Mouse (Mus musculus): ENCODE measurements at regions not wholly inside any gene's neighbourhood (a gene's known extent, or its start where the extent isn't known, plus 50 kb on each side); places are given as distances from the start of the nearest gene placed in this dataset.

GRCm38 (mm10) chr8:8809835-8810439 lies 119.6 kb upstream of the Arglu1 start:
- in situ Hi-C loops (cut with MboI; ENCODE audit: low pct_ligation_motif_present, low pct_unique_long_range_greater_than_20kb, low sequenced_read_pairs) = no loop called here

GRCm38 (mm10) chr8:8809349-8809748 lies 119.0 kb upstream of the Arglu1 start:
- no peak overlapping the region for H3K4me3 ChIP-seq (replicated peaks in 1 of 3; ENCODE audit: low read depth in 2 of 3, low read length in 2 of 3, poor library complexity in 1 of 3)
- H3K4me2 ChIP-seq (ENCODE audit: insufficient read depth, low read depth, poor library complexity, severe bottlenecking) = no peak overlapping the region
- no peaks in the 10 kb centered on the region for H3K27me3 ChIP-seq (replicated peaks)
- H3K4me1 ChIP-seq (ENCODE audit: control insufficient read depth in 1 of 2, insufficient read depth in 2 of 2) = no peaks in the 10 kb centered on the region
- DNase-seq (ENCODE audit: extremely low read depth) = no peak
- H3K27ac ChIP-seq (ENCODE audit: insufficient read depth, low read depth) = no peak overlapping the region
- no peaks in the 10 kb centered on the region for H3K36me3 ChIP-seq (replicated peaks in 1 of 2; ENCODE audit: control insufficient read depth in 1 of 2, insufficient read depth in 1 of 2, low read length in 1 of 2)
- H3K9ac ChIP-seq (ENCODE audit: insufficient read depth, low read depth) = no peak overlapping the region
- no peaks in the 10 kb centered on the region for H3K79me2 ChIP-seq (replicated peaks; ENCODE audit: control insufficient read depth, extremely low read depth, insufficient read depth, poor library complexity, severe bottlenecking)
- peaks cover 77% of the 10 kb centered on the region for H3K9me3 ChIP-seq (replicated peaks; ENCODE audit: low read length)
- dilution Hi-C loops (cut with MboI; ENCODE audit: extremely low pct_ligation_motif_present, extremely low pct_unique_long_range_greater_than_20kb, low sequenced_read_pairs) = no loop called here
- no peak for TF ChIP-seq E2F4 (IDR thresholded peaks at IDR 0.05; ENCODE audit: insufficient replicate concordance, low read depth, low read length)
- no peak for TF ChIP-seq EP300 (IDR thresholded peaks at IDR 0.05; ENCODE audit: low read length)
- in situ Hi-C loops (cut with MboI; ENCODE audit: low pct_ligation_motif_present, low pct_unique_long_range_greater_than_20kb, low sequenced_read_pairs) = no loop called here

More at GRCm38 (mm10) chr8:8809835-8810439, 119.6 kb upstream of the Arglu1 start:
- TF ChIP-seq JUN (IDR thresholded peaks at IDR 0.05; ENCODE audit: insufficient read depth, low read depth, low read length) (no peak), POLR2A (IDR thresholded peaks at IDR 0.05; ENCODE audit: low read depth, low read length) (no peak), UBTF (IDR thresholded peaks at IDR 0.05; ENCODE audit: low read depth, low read length) (no peak), RAD21 (IDR thresholded peaks at IDR 0.05; ENCODE audit: low read depth, low read length) (no peak), TCF12 (IDR thresholded peaks at IDR 0.05; ENCODE audit: low read depth, low read length) (no peak), CTCF (conservative IDR thresholded peaks at IDR 0.05 in 1 of 2, IDR thresholded peaks at IDR 0.05 in 1 of 2; ENCODE audit: low read depth in 2 of 2, low read length in 2 of 2) (no peak), TBP (conservative IDR thresholded peaks at IDR 0.05; ENCODE audit: low read depth, low read length) (no peak), ZC3H11A (IDR thresholded peaks at IDR 0.05; ENCODE audit: low read depth, low read length) (no peak), MAZ (IDR thresholded peaks at IDR 0.05; ENCODE audit: low read depth, low read length) (no peak), E2F4 (IDR thresholded peaks at IDR 0.05; ENCODE audit: insufficient replicate concordance, low read depth, low read length) (no peak), SMC3 (IDR thresholded peaks at IDR 0.05; ENCODE audit: low read depth, low read length) (no peak), EP300 (IDR thresholded peaks at IDR 0.05; ENCODE audit: low read length) (no peak), USF2 (conservative IDR thresholded peaks at IDR 0.05; ENCODE audit: low read depth, low read length) (no peak), POLR2AphosphoS2 (IDR thresholded peaks at IDR 0.05; ENCODE audit: low read depth, low read length) (no peak), MEF2A (IDR thresholded peaks at IDR 0.05; ENCODE audit: borderline replicate concordance, low read depth, low read length) (no peak), BHLHE40 (IDR thresholded peaks at IDR 0.05; ENCODE audit: low read depth, low read length) (no peak), NELFE (IDR thresholded peaks at IDR 0.05; ENCODE audit: low read depth, low read length) (no peak), MAX (IDR thresholded peaks at IDR 0.05; ENCODE audit: low read length) (no peak), ELF1 (IDR thresholded peaks at IDR 0.05; ENCODE audit: low read depth, low read length) (no peak), MXI1 (IDR thresholded peaks at IDR 0.05; ENCODE audit: low read depth, low read length) (no peak)
- no peak for DNase-seq (ENCODE audit: extremely low read depth)
- Histone ChIP-seq H3K4me3 (replicated peaks in 1 of 3; ENCODE audit: low read depth in 2 of 3, low read length in 2 of 3, poor library complexity in 1 of 3) (no peak overlapping the region), H3K9me3 (replicated peaks; ENCODE audit: low read length) (peaks cover 76% of the 10 kb centered on the region), H3K27ac (ENCODE audit: insufficient read depth, low read depth) (no peak overlapping the region), H3K27me3 (replicated peaks) (no peaks in the 10 kb centered on the region), H3K4me2 (ENCODE audit: insufficient read depth, low read depth, poor library complexity, severe bottlenecking) (no peak overlapping the region), H3K79me2 (replicated peaks; ENCODE audit: control insufficient read depth, extremely low read depth, insufficient read depth, poor library complexity, severe bottlenecking) (no peaks in the 10 kb centered on the region), H3K36me3 (replicated peaks in 1 of 2; ENCODE audit: control insufficient read depth in 1 of 2, insufficient read depth in 1 of 2, low read length in 1 of 2) (no peaks in the 10 kb centered on the region), H3K9ac (ENCODE audit: insufficient read depth, low read depth) (no peak overlapping the region), H3K4me1 (ENCODE audit: control insufficient read depth in 1 of 2, insufficient read depth in 2 of 2) (no peaks in the 10 kb centered on the region)
- dilution Hi-C loops (cut with MboI; ENCODE audit: extremely low pct_ligation_motif_present, extremely low pct_unique_long_range_greater_than_20kb, low sequenced_read_pairs) = no loop called here

All from CH12.LX (cell line).